24 mouse cellular contexts compared by ENCODE assay signal in genomic region chr11:12872802-12873201, GRCm38 (mm10).
DNase-seq lines count a peak whose midpoint lies in the region; ATAC-seq and TF ChIP-seq lines count a peak whose summit lies in the region.
"Had no signal": no experiment of that assay in that cellular context is flagged by ENCODE, and none has a peak within 500 bp of the region (broad histone marks: within the 10 kb centered on the region; RNA-seq: fewer than 3 reads in every experiment).

No protein-coding gene starts in this region.

- no peak for TF ChIP-seq EP300 in liver, embryonic 14.5 days (IDR thresholded peaks at IDR 0.05; ENCODE audit: low read depth)

- H3K4me1 ChIP-seq in kidney, embryonic 15.5 days, result no peaks in the 10 kb centered on the region
- H3K4me1 ChIP-seq in liver, embryonic 14.5 days (replicated peaks; ENCODE audit: control insufficient read depth in 2 of 2, insufficient read depth in 2 of 2, low read length in 1 of 2), result peaks cover 0 to 2% of the 10 kb centered on the region in 2 experiments; a peak in 1 of 4 replicates
- no peaks in the 10 kb centered on the region for H3K4me1 ChIP-seq in stomach, embryonic 16.5 days (ENCODE audit: control insufficient read depth, insufficient read depth, low read length)
- no peaks in the 10 kb centered on the region for H3K4me1 ChIP-seq in hindbrain, postnatal 0 days (ENCODE audit: insufficient read depth, low read length)
- no peaks in the 10 kb centered on the region for H3K4me1 ChIP-seq in midbrain, embryonic 13.5 days (replicated peaks)
- H3K4me1 ChIP-seq: embryonic facial prominence, embryonic 13.5 days; midbrain, embryonic 10.5 days; neural tube, embryonic 12.5 days had no signal

- no peak for TF ChIP-seq CTCF in liver, embryonic 14.5 days (IDR thresholded peaks at IDR 0.05; ENCODE audit: low read depth)
- no peak for TF ChIP-seq CTCF in hindbrain, postnatal 0 days (IDR thresholded peaks at IDR 0.05; ENCODE audit: low read depth)

- no peak for ATAC-seq in kidney, embryonic 15.5 days (replicated peaks; ENCODE audit: low FRiP score)
- peak; percentile 69 for ATAC-seq in liver, embryonic 14.5 days (ENCODE audit: insufficient read depth)
- ATAC-seq in stomach, embryonic 16.5 days (ENCODE audit: insufficient read depth, low FRiP score), result peak; percentile 79; the same call in 1 of the 2 replicates
- no peak for ATAC-seq in CD4-positive, CD25-positive, alpha-beta regulatory T cell, adult 4 months
- ATAC-seq in hindbrain, postnatal 0 days, result no peak
- no peak for ATAC-seq in midbrain, embryonic 13.5 days
- ATAC-seq: activated CD4-positive, CD25-positive, alpha-beta regulatory T cell, adult 4 months; forebrain, postnatal 0 days had no signal

- no peaks in the 10 kb centered on the region for H3K9me3 ChIP-seq in kidney, embryonic 15.5 days (replicated peaks)
- H3K9me3 ChIP-seq in liver, embryonic 14.5 days (ENCODE audit: control insufficient read depth, low read length), result no peaks in the 10 kb centered on the region
- H3K9me3 ChIP-seq in stomach, embryonic 16.5 days (replicated peaks; ENCODE audit: control insufficient read depth, low read length), result no peaks in the 10 kb centered on the region
- H3K9me3 ChIP-seq in hindbrain, postnatal 0 days (ENCODE audit: low read length), result no peaks in the 10 kb centered on the region
- no peaks in the 10 kb centered on the region for H3K9me3 ChIP-seq in midbrain, embryonic 13.5 days
- H3K9me3 ChIP-seq: embryonic facial prominence, embryonic 13.5 days; G1E; midbrain, embryonic 10.5 days; neural tube, embryonic 12.5 days had no signal

- DNase-seq in kidney, adult 11 months, result peak; percentile 13
- DNase-seq in kidney, postnatal 14 days, result peak; percentile 8
- DNase-seq in liver, embryonic 14.5 days (ENCODE audit: low read depth in 3 of 3, low spot score in 3 of 3), result peak; percentile 10 to 20 (median 14)
- DNase-seq in hindbrain, postnatal 0 days (ENCODE audit: low spot score), result no peak
- DNase-seq: adrenal gland, postnatal 25 days; cerebellum, adult 11 months; cerebellum, postnatal 10 days; forebrain, postnatal 0 days; heart, postnatal 14 days; lung, embryonic 14.5 days; right cerebral cortex, adult 18-20 months; thymus, postnatal 36 days had no signal

- no peak overlapping the region for H3K9ac ChIP-seq in kidney, embryonic 15.5 days
- no peak overlapping the region for H3K9ac ChIP-seq in liver, embryonic 14.5 days (replicated peaks)
- no peak overlapping the region for H3K9ac ChIP-seq in stomach, embryonic 16.5 days (ENCODE audit: low read length)
- no peak overlapping the region for H3K9ac ChIP-seq in hindbrain, postnatal 0 days (replicated peaks; ENCODE audit: low read length)
- H3K9ac ChIP-seq in midbrain, embryonic 13.5 days (replicated peaks), result no peak overlapping the region
- H3K9ac ChIP-seq: embryonic facial prominence, embryonic 13.5 days; forebrain, postnatal 0 days; hindbrain, embryonic 14.5 days; lung, embryonic 14.5 days; neural tube, embryonic 12.5 days had no signal

- H3K4me3 ChIP-seq in kidney, embryonic 15.5 days (replicated peaks), result no peak overlapping the region
- no peak overlapping the region for H3K4me3 ChIP-seq in liver, embryonic 14.5 days (ENCODE audit: insufficient read depth in 1 of 2, low read depth in 2 of 2, low read length in 2 of 2)
- H3K4me3 ChIP-seq in stomach, embryonic 16.5 days (replicated peaks; ENCODE audit: low read length), result no peak overlapping the region
- no peak overlapping the region for H3K4me3 ChIP-seq in hindbrain, postnatal 0 days (ENCODE audit: low read length)
- no peak overlapping the region for H3K4me3 ChIP-seq in midbrain, embryonic 13.5 days (replicated peaks)
- H3K4me3 ChIP-seq: embryonic facial prominence, embryonic 13.5 days; midbrain, embryonic 10.5 days; neural tube, embryonic 12.5 days had no signal

- no peaks in the 10 kb centered on the region for H3K27me3 ChIP-seq in kidney, embryonic 15.5 days
- no peaks in the 10 kb centered on the region for H3K27me3 ChIP-seq in liver, embryonic 14.5 days (ENCODE audit: control insufficient read depth, insufficient read depth, low read length)
- H3K27me3 ChIP-seq in stomach, embryonic 16.5 days (ENCODE audit: control insufficient read depth, insufficient read depth, low read length), result no peaks in the 10 kb centered on the region
- no peaks in the 10 kb centered on the region for H3K27me3 ChIP-seq in hindbrain, postnatal 0 days (ENCODE audit: insufficient read depth, low read length)
- no peaks in the 10 kb centered on the region for H3K27me3 ChIP-seq in midbrain, embryonic 13.5 days
- H3K27me3 ChIP-seq: embryonic facial prominence, embryonic 13.5 days; neural tube, embryonic 12.5 days had no signal

- no peaks in the 10 kb centered on the region for H3K36me3 ChIP-seq in kidney, embryonic 15.5 days
- no peaks in the 10 kb centered on the region for H3K36me3 ChIP-seq in liver, embryonic 14.5 days (replicated peaks; ENCODE audit: control insufficient read depth, insufficient read depth, low read depth)
- no peaks in the 10 kb centered on the region for H3K36me3 ChIP-seq in stomach, embryonic 16.5 days (ENCODE audit: control insufficient read depth, insufficient read depth, low read length)
- no peaks in the 10 kb centered on the region for H3K36me3 ChIP-seq in hindbrain, postnatal 0 days (ENCODE audit: insufficient read depth, low read length)
- H3K36me3 ChIP-seq in midbrain, embryonic 13.5 days, result no peaks in the 10 kb centered on the region
- H3K36me3 ChIP-seq: embryonic facial prominence, embryonic 13.5 days; G1E; midbrain, embryonic 10.5 days; neural tube, embryonic 12.5 days had no signal

- H3K27ac ChIP-seq in kidney, embryonic 15.5 days, result no peak overlapping the region
- no peak overlapping the region for H3K27ac ChIP-seq in liver, embryonic 14.5 days
- H3K27ac ChIP-seq in stomach, embryonic 16.5 days (ENCODE audit: low read length), result no peak overlapping the region
- no peak overlapping the region for H3K27ac ChIP-seq in hindbrain, postnatal 0 days
- no peak overlapping the region for H3K27ac ChIP-seq in midbrain, embryonic 13.5 days
- H3K27ac ChIP-seq: embryonic facial prominence, embryonic 13.5 days; hindbrain, embryonic 14.5 days; macrophage; midbrain, embryonic 10.5 days; neural tube, embryonic 12.5 days had no signal

- 75% methylated on average over 2 of the region's 2 CpGs for WGBS in kidney, embryonic 15.5 days
- 46% methylated on average over 2 of the region's 2 CpGs for WGBS in liver, embryonic 14.5 days (ENCODE audit: insufficient replicate concordance)
- WGBS in stomach, embryonic 16.5 days, result 57% methylated on average over 2 of the region's 2 CpGs
- WGBS in hindbrain, postnatal 0 days, result 89% methylated on average over 2 of the region's 2 CpGs
- 85% methylated on average over 2 of the region's 2 CpGs for WGBS in midbrain, embryonic 13.5 days

- no peak overlapping the region for H3K4me2 ChIP-seq in kidney, embryonic 15.5 days
- H3K4me2 ChIP-seq in liver, embryonic 14.5 days (ENCODE audit: low read depth), result no peak overlapping the region
- H3K4me2 ChIP-seq in stomach, embryonic 16.5 days (ENCODE audit: low read depth, low read length), result no peak overlapping the region
- no peak overlapping the region for H3K4me2 ChIP-seq in hindbrain, postnatal 0 days (ENCODE audit: low read depth, low read length)
- H3K4me2 ChIP-seq in midbrain, embryonic 13.5 days (replicated peaks), result no peak overlapping the region
- H3K4me2 ChIP-seq: embryonic facial prominence, embryonic 13.5 days; heart, embryonic 11.5 days; hindbrain, embryonic 14.5 days; lung, embryonic 14.5 days; neural tube, embryonic 12.5 days had no signal

Comparison
In these comparisons a context has a peak if more than half of its experiments do, and no peak if none do; other contexts are left out.
1. ATAC-seq: peak in liver, embryonic 14.5 days (single experiment) and stomach, embryonic 16.5 days (single experiment); none in kidney, embryonic 15.5 days (single experiment), CD4-positive, CD25-positive, alpha-beta regulatory T cell, adult 4 months (single experiment), hindbrain, postnatal 0 days (single experiment) and midbrain, embryonic 13.5 days (single experiment).